Mouse (Mus musculus): ENCODE measurements around the gene Tas1r2.
A peak's percentile ranks its signal among the peaks of the same experiment; 100 is the strongest.

Gene Tas1r2

DNA sequence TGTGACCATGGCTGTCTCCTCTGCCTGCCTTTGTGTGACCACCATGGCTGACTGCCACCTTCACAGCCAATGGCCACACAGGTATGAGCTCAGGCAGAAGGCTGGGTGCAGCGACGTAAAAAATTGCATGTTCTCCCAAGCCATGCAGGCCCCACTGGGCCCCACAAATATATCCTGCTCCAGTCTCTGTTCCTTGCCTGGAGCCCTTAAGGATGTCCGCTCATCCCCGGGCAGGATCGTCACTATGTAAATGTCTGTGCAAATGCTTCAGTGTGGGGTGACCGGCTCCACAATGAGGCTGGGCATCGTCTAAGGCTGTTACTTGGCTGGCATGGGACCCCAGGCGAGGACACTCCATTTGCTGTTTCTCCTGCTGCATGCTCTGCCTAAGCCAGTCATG, at the start of gene Tas1r2:
Gene Tas1r2 (plus strand): TSS at position 301 of the 400 bp plus-strand sequence.
- no peak for DNase-seq

DNA sequence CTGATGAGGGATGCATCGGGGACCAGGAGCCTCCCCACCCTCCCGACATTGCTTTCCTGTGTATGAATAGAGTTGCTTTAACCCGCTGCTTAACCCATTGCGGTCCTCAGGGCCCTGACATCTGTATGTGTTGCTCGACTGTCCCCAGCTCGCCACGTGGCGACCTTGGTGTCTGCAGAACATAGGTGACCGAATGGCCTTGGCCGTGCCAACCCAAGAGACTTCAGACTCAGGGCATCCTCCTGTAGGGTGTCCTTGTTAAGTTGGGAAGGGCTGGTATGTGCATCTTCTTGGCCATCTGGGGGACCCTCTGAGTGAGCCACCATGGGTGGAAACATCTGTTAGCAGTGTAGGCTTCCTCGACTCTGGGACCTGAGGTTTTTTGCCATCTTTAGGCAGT, 48.1 kb upstream of the Tas1r2 start:
- DNase-seq = no peak

DNA sequence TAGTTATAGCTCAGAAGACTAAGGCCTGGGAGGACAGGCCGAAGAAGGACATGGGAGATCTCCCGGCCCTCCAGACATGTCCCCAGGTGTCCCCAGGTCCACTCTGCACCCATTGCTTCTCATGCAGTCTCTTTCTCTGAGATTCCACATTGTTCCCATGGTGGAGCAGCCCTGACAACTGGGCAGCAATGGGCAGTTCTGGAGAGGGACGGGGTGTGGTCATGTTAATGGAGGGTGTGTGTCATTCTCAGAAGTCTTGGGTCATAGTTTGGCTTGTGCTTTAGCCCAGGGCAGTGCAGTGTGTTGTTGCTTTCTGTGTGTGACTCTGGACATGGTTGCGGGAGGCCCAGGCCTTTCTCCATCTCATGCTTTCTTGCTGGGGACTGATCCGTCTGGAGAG, 46.6 kb upstream of the Tas1r2 start:
- DNase-seq = no peak

DNA sequence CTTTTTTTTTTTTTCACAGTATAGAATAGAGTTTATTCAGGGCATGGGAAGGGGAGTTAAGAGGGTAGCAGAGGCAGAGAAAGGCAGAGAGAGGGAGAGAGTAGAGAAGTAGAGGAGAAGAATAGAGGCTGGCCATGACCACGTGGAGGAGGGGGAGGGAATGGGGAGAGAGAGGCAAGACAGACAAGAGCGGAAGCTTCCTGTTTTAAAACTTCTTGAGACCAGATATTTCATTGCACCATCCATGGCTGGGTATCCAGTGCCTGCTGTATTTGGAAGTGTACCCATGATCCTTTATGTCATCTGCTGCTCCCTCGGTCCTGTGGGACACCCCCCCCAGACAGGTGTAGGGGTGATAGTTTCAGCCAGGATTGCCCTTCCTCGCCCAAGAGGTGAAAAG, 44.4 kb upstream of the Tas1r2 start:
- DNase-seq = no peak

DNA sequence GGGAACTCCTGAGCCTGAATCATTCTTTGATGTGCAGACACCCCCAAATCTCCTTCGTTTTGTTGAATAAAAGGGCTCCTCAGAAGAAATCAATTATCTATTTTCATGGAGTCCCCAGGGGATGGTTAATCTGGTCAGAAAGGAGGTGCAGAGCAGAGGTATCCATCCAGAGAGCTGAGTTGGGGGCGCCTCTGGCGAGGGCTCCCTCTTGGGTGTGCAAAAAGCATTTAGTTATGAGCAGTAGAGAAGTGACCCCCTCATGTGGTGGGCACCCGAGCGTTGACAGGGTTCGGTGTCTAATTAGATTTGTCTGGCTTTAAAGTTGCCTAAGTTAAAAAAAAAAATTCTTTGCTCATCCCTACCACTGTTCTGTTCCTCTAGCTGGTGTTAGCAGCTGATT, 42.4 kb upstream of the Tas1r2 start:
- DNase-seq = no peak

DNA sequence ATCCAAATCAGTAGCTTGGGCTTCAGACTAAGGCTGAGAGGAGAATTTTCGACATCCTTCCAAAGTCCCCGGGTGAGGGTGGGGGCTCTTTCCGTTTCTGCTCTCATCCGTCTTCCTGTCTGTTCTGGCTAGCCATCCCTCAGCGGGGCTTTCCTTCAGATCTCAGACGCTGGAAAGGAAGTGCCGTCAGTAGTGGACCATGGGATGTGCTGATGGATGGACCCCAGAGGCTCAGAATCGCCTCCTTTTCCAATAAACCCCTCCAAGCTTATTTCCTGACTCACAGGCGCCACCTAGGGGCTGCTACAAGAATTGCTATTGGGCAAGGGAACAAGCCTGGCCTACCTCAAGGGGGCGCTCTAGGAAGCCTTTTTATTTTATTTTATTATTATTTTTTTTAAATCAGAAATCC, 41.8 kb upstream of the Tas1r2 start:
- peak; percentile 87 to 88 for DNase-seq

DNA sequence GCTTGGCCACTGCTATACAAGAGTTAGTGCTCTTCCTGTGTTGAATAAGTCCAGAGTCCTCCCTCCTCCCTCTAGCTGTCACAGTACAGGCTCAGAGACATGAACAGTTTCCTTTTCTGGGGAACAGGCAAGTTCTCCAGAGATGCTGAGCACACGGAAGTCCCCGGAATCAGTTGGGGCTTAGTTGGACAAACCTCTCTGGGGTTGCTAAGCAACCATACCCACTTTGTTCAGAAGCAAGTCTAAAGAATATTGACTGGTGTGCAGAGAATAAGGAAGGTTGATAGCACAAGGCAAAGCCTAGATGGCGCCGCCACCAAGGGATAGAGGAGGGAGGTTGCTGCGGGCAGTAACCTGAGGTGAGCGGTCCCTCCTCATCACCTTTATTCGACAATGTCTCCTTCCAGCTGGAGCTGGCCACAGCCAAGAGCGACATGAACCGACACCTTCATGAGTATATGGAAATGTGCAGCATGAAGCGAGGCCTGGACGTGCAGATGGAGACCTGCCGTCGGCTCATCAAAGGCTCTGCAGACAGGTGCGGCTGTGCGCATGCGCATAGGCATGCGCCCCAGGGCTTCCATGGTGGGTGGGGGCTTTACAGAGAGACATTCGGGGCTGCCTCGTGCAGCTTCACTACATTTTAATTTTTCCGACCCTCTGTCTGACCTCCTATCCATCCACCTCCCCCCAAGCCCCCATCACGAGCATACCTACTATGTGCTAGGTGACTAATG, 38.6 kb upstream of the Tas1r2 start:
- no peak for DNase-seq

DNA sequence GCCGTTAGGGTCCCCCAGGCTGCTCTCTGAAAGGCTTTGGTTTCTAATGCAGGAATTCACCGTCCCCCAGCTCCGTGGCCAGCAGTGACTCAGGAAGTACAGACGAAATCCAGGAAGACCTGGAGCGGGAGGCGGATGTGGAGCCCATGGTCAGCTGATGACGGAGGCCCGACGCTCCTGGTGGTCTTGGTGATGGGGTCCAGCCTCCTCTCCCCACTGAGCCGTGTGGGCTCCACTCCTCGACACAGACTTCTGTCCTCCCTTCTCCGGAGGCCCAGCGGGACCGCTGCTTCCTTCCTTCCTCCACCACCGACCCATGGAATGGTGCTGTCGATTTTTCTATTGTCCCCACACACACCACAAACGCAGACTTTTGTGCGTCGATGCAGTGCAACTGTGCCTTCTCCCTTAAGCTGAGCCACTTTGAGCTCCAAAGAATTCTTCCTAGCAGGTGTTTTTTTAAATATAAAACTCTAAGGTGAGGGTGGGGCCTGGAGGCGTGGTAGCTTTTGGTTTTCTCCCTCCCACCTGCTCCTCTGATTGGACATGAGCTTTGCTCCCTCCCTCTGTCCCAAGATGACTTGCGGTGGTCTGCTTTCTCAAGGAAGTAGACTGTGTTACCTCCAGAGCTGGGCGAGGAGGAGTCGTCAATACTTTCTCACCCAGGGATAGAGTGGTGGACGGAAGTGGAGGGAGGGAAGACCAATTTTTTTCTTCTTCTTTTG, 36.9 kb upstream of the Tas1r2 start:
- peak; percentile 70 to 76 for DNase-seq

DNA sequence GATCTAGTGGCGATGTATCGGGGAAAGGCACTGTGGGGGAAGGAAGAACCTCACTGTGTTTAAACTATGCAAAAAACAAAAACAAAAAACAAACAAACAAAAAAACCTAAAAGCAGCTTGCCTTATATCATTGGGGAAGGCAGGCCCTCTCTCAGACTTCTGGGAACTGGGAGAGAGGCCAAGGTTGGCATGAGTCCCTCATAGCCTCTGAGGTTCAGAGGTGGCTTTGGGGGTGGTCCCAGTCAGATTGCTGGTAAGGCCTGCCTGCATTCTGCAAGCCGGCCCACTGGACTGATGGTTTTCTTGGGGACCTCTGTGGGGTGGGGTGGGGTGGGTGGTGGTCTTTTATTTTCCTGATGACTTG, 36.4 kb upstream of the Tas1r2 start:
- no peak for DNase-seq

DNA sequence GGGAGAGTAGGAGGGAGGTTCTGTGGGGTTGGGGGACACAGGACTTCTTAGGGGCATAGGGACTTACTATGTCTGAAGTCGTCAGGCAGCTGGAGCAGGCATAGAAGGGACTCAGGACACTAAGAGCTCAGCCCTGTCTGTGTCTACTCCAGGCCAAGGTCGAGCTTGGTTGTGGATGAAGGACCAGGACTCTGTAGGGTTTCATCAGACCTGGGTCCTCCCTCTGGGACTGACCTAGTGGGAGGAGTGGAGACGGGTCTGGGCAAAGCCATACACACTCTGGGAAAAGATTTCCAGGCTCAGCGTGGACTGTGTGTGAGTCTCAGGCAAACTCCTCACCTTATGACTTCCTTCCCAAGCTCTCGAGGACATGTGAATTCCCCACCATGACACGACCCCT, 33.6 kb upstream of the Tas1r2 start:
- DNase-seq = no peak

DNA sequence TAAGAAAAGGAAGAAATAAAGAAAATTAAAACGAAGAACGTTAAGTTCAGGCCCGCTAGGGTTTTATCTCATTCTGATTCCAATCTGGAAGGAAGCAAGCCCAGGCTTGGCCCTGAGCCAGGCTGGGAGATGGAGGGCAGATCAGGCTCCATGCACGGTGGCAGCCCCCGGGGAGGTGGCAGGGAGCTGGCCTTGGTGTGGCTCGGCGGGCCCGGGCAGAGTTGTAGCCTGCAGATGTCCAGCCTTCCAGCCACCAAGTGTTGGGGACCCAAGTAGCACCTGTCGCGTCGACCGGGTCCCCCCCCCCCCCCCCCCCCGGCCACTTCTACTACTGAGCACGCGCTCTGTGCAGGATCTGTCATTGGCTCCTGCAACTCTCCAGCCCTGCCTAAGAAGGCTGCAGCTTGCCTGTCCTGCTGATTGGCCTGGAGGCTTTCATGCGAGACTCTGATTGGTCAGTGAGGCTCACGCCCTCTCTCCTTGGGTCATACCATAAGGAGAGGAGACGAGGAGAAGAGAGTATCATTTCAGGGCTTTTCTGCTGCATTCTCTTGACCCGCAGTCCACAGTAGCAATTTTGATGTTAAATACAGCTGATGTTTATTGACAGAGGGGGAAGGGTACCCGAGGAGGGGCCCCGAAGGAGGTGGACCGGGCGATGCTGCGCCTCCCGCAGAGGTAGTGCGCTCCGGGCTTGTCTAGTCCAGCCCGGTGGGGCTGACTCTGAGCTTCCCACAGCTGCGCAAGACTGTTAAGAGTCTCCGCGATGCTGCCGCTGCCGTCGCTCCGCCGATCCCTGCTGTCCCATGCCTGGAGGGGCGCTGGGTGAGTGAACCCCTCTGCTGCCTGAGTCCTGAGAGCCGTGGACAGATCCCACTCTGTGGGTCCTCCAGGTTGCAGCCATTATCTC, 30.7 kb upstream of the Tas1r2 start, which contains the start of gene Aldh4a1:
Gene Aldh4a1 (plus strand): TSS at position 494 of the 910 bp plus-strand sequence.
- peak; percentile 81 to 86 for DNase-seq

DNA sequence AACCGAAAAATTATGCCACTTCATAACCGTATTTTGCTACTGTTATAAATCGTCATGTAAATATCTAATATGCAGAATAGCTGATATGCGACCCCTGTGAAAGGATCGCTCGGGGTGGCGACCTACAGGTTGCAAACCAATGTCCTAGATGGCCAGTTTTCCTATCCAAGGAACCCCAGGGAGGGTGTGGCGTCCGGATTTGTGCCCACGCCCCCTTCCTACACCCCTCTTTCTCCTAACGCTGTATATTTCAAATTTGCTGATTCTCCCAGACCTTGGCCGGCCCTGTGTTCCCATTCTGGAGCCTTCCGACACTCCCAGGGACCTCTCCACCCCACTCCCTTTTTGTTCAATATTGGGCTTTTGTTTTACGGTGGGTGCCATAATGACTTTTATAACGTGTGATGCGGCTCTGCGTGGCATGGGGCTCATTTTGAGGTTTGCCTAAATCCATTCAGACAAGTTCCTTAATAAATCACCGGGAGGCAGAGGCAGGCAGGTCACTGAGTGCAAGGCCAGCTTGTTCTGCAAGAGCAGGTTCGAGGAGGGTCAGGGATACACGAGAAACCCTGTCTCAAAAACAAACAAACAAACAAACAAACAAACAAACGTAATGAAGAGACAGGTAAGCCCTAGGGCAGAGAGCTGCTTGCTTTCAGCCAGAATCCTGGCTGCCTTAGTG, 29.8 kb upstream of the Tas1r2 start:
- DNase-seq = no peak

DNA sequence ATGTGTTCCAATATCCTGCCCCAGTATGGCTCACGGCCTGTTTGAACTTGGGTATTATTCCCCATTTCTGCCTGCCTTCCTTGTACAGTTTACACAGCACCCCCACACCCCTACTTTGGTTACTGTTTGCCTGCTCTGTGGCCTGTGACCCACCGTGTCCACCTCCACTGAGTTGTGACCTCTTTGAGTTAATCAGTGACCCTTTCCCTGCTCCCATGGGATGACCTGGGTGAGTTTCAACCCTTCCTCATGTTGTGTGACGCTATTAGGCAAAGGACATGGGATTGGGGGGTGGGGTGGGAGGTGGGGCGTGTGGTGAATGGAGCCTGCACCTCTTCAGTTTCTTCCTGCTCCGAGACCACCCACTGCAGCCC, 29.2 kb upstream of the Tas1r2 start:
- no peak for DNase-seq

DNA sequence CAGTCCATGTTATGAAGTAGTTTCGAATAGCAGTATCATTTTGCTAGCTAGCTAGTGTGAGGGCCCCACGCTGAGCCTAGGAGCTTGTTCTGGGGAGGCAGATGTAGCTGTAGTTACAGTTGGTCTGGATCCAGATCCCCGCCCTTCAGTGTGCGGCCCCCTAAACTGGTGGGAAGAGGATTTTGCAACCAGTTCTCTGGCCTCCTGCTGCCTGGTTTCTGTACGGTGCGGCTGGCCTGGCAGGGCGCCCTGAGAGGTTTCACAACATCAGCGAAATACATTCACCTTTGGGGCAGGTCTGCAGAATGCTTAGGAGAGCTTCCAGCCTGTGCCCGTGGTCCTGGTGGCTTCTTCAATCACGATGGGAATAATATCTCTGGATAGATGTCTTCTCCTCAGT, 28.6 kb upstream of the Tas1r2 start:
- DNase-seq = no peak

DNA sequence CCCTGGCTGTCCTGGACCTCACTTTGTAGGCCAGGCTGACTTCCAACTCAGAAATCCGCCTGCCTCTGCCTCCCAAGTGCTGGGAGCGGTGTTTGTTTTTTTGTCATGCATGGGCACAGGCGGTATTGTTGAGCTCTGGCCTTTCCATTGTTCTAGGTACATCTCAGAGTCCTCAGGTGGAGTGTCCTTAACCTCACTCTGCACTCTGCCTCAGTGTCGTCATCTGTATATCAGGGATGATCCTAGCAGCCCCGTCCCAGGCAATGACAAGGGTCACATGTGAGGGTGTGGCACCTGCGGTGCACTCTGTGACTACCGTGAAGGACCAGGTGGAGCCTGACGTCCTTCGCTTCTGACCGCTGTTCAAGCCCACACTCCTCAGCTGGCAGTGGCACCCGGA, 26.0 kb upstream of the Tas1r2 start:
- DNase-seq = no peak

DNA sequence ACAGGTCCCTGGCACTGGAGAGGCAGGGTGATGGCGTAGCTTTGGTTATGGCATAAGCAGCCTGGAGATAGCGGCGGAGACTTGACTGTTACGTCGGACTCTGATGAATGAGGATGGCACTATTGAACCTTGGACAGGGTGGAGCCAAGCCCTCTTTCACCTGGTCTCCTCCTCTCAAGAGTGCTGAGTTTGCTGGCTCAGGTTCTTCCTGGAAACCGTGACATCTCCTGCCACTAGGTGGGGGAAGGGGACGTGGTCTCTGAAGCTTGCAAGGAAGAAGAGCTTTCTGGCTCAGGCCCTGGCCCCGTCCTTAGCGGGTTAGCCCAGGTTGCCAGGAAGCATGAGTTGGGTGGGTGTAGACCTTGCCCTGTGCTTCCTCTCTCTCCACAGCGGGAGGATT, 23.2 kb upstream of the Tas1r2 start:
- DNase-seq = no peak

DNA sequence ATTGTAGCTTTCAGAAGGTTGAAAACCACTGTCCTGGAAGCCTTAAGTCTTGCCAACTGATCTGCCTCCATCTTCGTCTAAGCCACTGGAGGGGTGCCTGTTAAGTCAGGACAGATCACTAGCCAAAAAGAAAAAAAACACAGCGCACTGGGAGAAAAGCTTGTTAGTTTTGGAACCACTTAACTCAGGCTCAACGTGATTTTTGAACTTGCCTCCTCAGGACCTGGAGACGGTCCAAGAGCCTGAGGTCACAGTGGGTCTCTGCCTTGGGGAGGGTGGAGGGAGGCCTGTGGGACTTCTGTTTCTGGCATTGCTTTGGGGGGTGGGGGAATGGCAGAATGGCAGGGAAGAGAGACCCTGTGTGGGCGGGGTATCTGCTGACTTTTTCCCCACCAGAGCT, 22.2 kb upstream of the Tas1r2 start:
- DNase-seq = no peak

DNA sequence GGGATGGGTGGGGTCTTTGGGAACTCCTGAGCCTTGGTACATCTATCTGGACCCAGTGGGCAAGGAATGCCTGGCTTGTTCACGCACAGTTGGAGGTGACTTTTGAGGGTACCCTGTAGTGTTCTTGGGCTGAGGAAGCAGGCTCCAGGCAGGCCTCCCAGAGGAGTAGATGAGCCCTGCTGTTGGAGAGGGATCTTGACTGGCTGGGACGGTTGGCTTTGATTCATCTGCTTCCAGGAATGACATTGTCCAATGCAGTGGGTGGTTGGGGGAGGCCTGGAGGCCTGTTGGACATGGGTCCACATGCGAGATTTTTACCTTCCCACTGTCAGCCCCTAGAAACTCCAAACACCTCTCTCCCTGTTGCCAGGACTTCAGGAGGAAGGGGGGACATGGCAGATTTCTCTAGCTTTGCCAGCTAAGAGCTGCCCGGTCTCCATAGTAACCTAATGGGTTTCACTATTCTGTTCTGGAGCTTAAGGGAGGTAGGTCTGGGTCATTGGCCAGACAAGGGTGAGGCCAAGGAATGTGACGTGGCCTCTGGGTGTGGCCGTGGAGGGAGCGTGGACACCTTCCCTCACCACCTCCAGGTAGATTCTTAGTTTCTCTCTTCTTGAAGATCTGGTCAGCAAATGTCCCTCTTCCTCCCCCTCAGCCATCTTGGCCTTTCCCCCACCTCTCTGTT, 21.6 kb upstream of the Tas1r2 start:
- DNase-seq = no peak

DNA sequence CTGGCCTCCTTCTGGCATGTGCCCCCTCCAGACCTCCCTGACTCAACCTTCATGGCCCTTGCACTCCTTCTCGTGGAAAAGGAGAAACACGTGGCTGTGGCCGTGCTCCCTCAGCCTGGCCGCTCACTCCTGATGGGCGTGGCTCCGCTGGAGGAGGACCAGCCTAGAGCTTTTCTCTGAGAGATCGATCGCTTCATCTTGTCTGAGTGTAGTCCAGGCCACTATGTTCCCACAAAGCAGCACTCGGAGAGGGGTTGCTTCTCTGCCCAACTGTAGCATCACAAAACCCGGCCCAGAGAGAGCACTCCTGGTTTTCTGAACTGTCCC, 21.1 kb upstream of the Tas1r2 start:
- no peak for DNase-seq

DNA sequence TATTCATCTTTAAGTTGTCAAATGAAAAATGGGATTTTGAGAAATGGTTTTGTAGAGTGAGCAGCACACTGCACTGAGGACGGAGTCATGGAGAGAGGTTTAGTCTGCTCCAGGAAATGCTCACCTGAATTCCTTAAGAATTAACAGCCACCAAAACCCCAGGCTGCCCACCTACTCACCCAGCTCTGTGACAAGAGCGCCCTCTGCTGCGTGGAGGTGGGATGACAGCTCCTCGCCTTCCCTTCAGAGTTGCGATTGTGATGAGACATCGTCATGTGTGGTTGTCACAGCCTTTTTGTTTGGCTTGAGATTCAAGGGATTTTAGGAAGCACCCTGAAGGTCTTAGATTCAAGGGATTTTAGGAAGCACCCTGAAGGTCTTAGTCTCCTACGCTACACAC, 17.0 kb upstream of the Tas1r2 start:
- DNase-seq = peak; percentile 79

DNA sequence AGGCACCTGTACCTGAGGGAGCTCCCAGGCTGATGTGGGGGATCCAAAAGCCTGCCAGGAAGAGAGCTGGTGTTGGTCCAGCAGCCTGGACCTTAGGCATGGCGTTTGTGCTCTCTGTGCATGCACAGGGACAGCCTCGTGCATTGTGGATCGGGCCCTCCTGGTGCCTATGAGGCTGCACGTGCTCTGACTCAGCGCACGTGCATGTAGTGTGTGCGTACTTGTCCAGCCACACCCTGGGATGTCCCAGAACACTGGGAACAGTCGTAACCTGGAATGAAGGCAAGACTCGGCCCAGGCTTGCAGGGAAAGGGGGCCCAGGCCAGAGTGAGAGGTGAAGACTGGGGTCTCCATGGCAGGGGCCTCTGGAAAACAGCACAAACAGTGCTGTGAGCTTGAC, 15.5 kb upstream of the Tas1r2 start:
- DNase-seq = no peak

DNA sequence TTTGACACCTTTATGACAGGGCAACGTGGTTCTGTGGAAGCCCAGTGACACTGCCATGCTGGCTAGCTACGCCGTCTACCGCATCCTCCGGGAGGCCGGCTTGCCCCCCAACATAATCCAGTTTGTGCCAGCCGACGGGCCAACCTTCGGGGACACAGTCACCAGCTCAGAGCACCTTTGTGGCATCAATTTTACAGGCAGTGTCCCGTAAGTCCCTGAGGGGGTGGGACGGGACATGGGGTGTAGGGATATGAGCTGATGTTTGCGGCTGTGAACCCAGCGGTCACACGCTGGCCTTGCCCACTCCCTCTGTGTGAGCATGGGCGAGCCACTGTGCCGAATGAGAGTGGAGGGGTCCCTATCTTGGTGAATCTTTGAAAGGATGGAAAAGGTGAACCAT, 15.0 kb upstream of the Tas1r2 start:
- no peak for DNase-seq

DNA sequence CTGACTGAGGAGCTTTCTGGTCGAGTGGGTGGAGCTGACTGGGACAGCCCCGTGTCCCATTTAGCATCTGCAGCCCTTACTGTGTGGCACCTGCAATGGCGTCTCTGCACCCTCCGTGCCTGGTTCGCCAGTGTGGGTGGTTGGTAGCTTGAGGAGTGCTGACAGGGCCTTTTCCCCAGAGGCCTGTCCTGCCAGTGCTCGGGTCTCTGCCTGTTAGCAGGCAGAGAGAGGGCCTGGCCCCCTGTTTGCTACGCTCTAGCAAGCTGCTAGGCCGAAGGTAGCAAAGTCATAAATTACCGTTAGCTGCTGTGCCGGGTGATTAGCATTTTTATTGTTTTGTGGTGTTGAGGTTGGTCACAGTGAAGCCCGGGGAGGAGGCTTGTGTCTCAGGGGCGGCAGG, 13.5 kb upstream of the Tas1r2 start:
- no peak for DNase-seq

Data from B cell, adult 2 months (primary cell).